Mouse (Mus musculus): Measurements from ENCODE around the gene Xpot. TPM values are rescaled to one million over a fixed set of nuclear protein-coding genes. Genes with fewer than 3 reads are reported as not detected.

Xpot gene
- polyA plus RNA-seq (2014; fragmentation: Nextera tagmentation; extraction: Ambion mirVana), result 49.5 and 51.5 TPM in 2 replicates

- Histone ChIP-seq H3K4me1 (replicated peaks; ENCODE audit: control insufficient read depth, insufficient read depth, low read length) (no peaks in the 10 kb centered on the region), H3K9ac (ENCODE audit: low read depth, low read length) (peak within 1 kb of the TSS; percentile 72), H3K27me3 (ENCODE audit: control insufficient read depth, insufficient read depth, low read length) (no peaks in the 10 kb centered on the region), H3K4me3 (ENCODE audit: low read depth, low read length) (peak within 1 kb of the TSS; percentile 55), H3K4me2 (replicated peaks; ENCODE audit: low read depth, low read length) (peak within 1 kb of the TSS; percentile 67), H3K27ac (ENCODE audit: low read depth, low read length) (peak within 1 kb of the TSS; percentile 80), H3K9me3 (ENCODE audit: control insufficient read depth, low read length) (no peaks in the 10 kb centered on the region), H3K36me3 (ENCODE audit: control insufficient read depth, insufficient read depth, low read length) (no peaks in the 10 kb centered on the region)
- under 1% methylated on average over 66 of the region's 70 CpGs for WGBS
- DNase-seq (ENCODE audit: low spot score) (peak; percentile 98), ATAC-seq (ENCODE audit: low FRiP score) (peak; percentile 100)
Measured at GRCm38 (mm10) chr10:121626186-121626882, at the start of gene Xpot. Xpot (minus strand) TSS chr10:121626332.

GRCm38 (mm10) chr10:121669103-121669502, 43.0 kb upstream of the Xpot start:
- WGBS, result 90% methylated on average over 10 of the region's 10 CpGs

GRCm38 (mm10) chr10:121665631-121666145, 39.6 kb upstream of the Xpot start:
- ATAC-seq (ENCODE audit: low FRiP score) (no peak), DNase-seq (ENCODE audit: low spot score) (no peak)
- H3K4me1 ChIP-seq (replicated peaks; ENCODE audit: control insufficient read depth, insufficient read depth, low read length), result no peaks in the 10 kb centered on the region
- H3K36me3 ChIP-seq (ENCODE audit: control insufficient read depth, insufficient read depth, low read length), result no peaks in the 10 kb centered on the region
- no peak overlapping the region for H3K9ac ChIP-seq (ENCODE audit: low read depth, low read length)
- H3K4me2 ChIP-seq (replicated peaks; ENCODE audit: low read depth, low read length), result no peak overlapping the region
- H3K4me3 ChIP-seq (ENCODE audit: low read depth, low read length), result no peak overlapping the region
- H3K9me3 ChIP-seq (ENCODE audit: control insufficient read depth, low read length), result no peaks in the 10 kb centered on the region
- 84% methylated on average over 8 of the region's 8 CpGs for WGBS
- no peak overlapping the region for H3K27ac ChIP-seq (ENCODE audit: low read depth, low read length)
- H3K27me3 ChIP-seq (ENCODE audit: control insufficient read depth, insufficient read depth, low read length), result no peaks in the 10 kb centered on the region

More at GRCm38 (mm10) chr10:121669103-121669502, 43.0 kb upstream of the Xpot start:
- Histone ChIP-seq H3K27me3 (ENCODE audit: control insufficient read depth, insufficient read depth, low read length) (no peaks in the 10 kb centered on the region), H3K4me1 (replicated peaks; ENCODE audit: control insufficient read depth, insufficient read depth, low read length) (no peaks in the 10 kb centered on the region), H3K36me3 (ENCODE audit: control insufficient read depth, insufficient read depth, low read length) (no peaks in the 10 kb centered on the region), H3K9ac (ENCODE audit: low read depth, low read length) (no peak overlapping the region), H3K9me3 (ENCODE audit: control insufficient read depth, low read length) (no peaks in the 10 kb centered on the region), H3K27ac (ENCODE audit: low read depth, low read length) (no peak overlapping the region), H3K4me3 (ENCODE audit: low read depth, low read length) (no peak overlapping the region), H3K4me2 (replicated peaks; ENCODE audit: low read depth, low read length) (no peak overlapping the region)
- no peak for ATAC-seq (ENCODE audit: low FRiP score)
- DNase-seq (ENCODE audit: low spot score), result no peak

GRCm38 (mm10) chr10:121663599-121663998, 37.5 kb upstream of the Xpot start:
- Histone ChIP-seq H3K4me3 (ENCODE audit: low read depth, low read length) (no peak overlapping the region), H3K9ac (ENCODE audit: low read depth, low read length) (no peak overlapping the region), H3K36me3 (ENCODE audit: control insufficient read depth, insufficient read depth, low read length) (no peaks in the 10 kb centered on the region), H3K4me1 (replicated peaks; ENCODE audit: control insufficient read depth, insufficient read depth, low read length) (no peaks in the 10 kb centered on the region), H3K27ac (ENCODE audit: low read depth, low read length) (no peak overlapping the region), H3K9me3 (ENCODE audit: control insufficient read depth, low read length) (no peaks in the 10 kb centered on the region), H3K27me3 (ENCODE audit: control insufficient read depth, insufficient read depth, low read length) (no peaks in the 10 kb centered on the region), H3K4me2 (replicated peaks; ENCODE audit: low read depth, low read length) (no peak overlapping the region)
- ATAC-seq (ENCODE audit: low FRiP score), result no peak
- no peak for DNase-seq (ENCODE audit: low spot score)
- 56% methylated on average over 13 of the region's 13 CpGs for WGBS

- Histone ChIP-seq H3K36me3 (ENCODE audit: control insufficient read depth, insufficient read depth, low read length) (no peaks in the 10 kb centered on the region), H3K4me3 (ENCODE audit: low read depth, low read length) (no peak overlapping the region), H3K4me1 (replicated peaks; ENCODE audit: control insufficient read depth, insufficient read depth, low read length) (no peaks in the 10 kb centered on the region), H3K4me2 (replicated peaks; ENCODE audit: low read depth, low read length) (no peak overlapping the region), H3K9me3 (ENCODE audit: control insufficient read depth, low read length) (no peaks in the 10 kb centered on the region), H3K27me3 (ENCODE audit: control insufficient read depth, insufficient read depth, low read length) (no peaks in the 10 kb centered on the region), H3K9ac (ENCODE audit: low read depth, low read length) (no peak overlapping the region), H3K27ac (ENCODE audit: low read depth, low read length) (no peak overlapping the region)
- WGBS, result 92% methylated on average over 2 of the region's 2 CpGs
- ATAC-seq (ENCODE audit: low FRiP score), result no peak
- no peak for DNase-seq (ENCODE audit: low spot score)
Measured at GRCm38 (mm10) chr10:121662711-121663110, 36.6 kb upstream of the Xpot start.

GRCm38 (mm10) chr10:121655907-121656306, 29.8 kb upstream of the Xpot start:
- Histone ChIP-seq H3K4me2 (replicated peaks; ENCODE audit: low read depth, low read length) (no peak overlapping the region), H3K4me3 (ENCODE audit: low read depth, low read length) (no peak overlapping the region), H3K9me3 (ENCODE audit: control insufficient read depth, low read length) (no peaks in the 10 kb centered on the region), H3K27me3 (ENCODE audit: control insufficient read depth, insufficient read depth, low read length) (no peaks in the 10 kb centered on the region), H3K36me3 (ENCODE audit: control insufficient read depth, insufficient read depth, low read length) (no peaks in the 10 kb centered on the region), H3K9ac (ENCODE audit: low read depth, low read length) (no peak overlapping the region), H3K4me1 (replicated peaks; ENCODE audit: control insufficient read depth, insufficient read depth, low read length) (no peaks in the 10 kb centered on the region), H3K27ac (ENCODE audit: low read depth, low read length) (no peak overlapping the region)
- ATAC-seq (ENCODE audit: low FRiP score), result no peak
- DNase-seq (ENCODE audit: low spot score), result no peak
- 89% methylated on average over 4 of the region's 4 CpGs for WGBS

- Histone ChIP-seq H3K27me3 (ENCODE audit: control insufficient read depth, insufficient read depth, low read length) (no peaks in the 10 kb centered on the region), H3K4me3 (ENCODE audit: low read depth, low read length) (no peak overlapping the region), H3K36me3 (ENCODE audit: control insufficient read depth, insufficient read depth, low read length) (no peaks in the 10 kb centered on the region), H3K27ac (ENCODE audit: low read depth, low read length) (no peak overlapping the region), H3K9me3 (ENCODE audit: control insufficient read depth, low read length) (no peaks in the 10 kb centered on the region), H3K9ac (ENCODE audit: low read depth, low read length) (no peak overlapping the region), H3K4me2 (replicated peaks; ENCODE audit: low read depth, low read length) (no peak overlapping the region), H3K4me1 (replicated peaks; ENCODE audit: control insufficient read depth, insufficient read depth, low read length) (no peaks in the 10 kb centered on the region)
- 100% methylated on average over 1 of the region's 1 CpGs for WGBS
- ATAC-seq (ENCODE audit: low FRiP score) (no peak), DNase-seq (ENCODE audit: low spot score) (no peak)
Measured at GRCm38 (mm10) chr10:121653079-121653478, 26.9 kb upstream of the Xpot start.

- Histone ChIP-seq H3K9ac (ENCODE audit: low read depth, low read length) (no peak overlapping the region), H3K27ac (ENCODE audit: low read depth, low read length) (no peak overlapping the region), H3K9me3 (ENCODE audit: control insufficient read depth, low read length) (no peaks in the 10 kb centered on the region), H3K4me3 (ENCODE audit: low read depth, low read length) (no peak overlapping the region), H3K4me1 (replicated peaks; ENCODE audit: control insufficient read depth, insufficient read depth, low read length) (peaks cover 2% of the 10 kb centered on the region; the same call in 1 of the 2 replicates), H3K36me3 (ENCODE audit: control insufficient read depth, insufficient read depth, low read length) (no peaks in the 10 kb centered on the region), H3K27me3 (ENCODE audit: control insufficient read depth, insufficient read depth, low read length) (peaks cover 21% of the 10 kb centered on the region), H3K4me2 (replicated peaks; ENCODE audit: low read depth, low read length) (no peak overlapping the region)
- WGBS, result 77% methylated on average over 6 of the region's 6 CpGs
- no peak for DNase-seq (ENCODE audit: low spot score)
- ATAC-seq (ENCODE audit: low FRiP score), result no peak
Measured at GRCm38 (mm10) chr10:121646294-121646693, 20.2 kb upstream of the Xpot start.
